Mouse (Mus musculus) kidney, adult 9 months (tissue): ENCODE measurements around the gene Mup7.
A peak's percentile ranks its signal among the peaks of the same experiment; 100 is the strongest.
"Not testable (repeated sequence)": the region's sequence is repeated elsewhere in the genome, so short reads cannot be mapped to it uniquely, and the experiment has no call there.

Source experiments
- DNase-seq: peaks from one replicate; pipeline ENCODE4 v3.0.0; 2022

The Mup7 gene

GRCm38 (mm10) chr4:60070375-60070774 lies at the start of gene Mup7:
Gene Mup7, minus strand, starts transcription at chr4:60070475.
- not testable (repeated sequence) for DNase-seq

GRCm38 (mm10) chr4:60079865-60080264 lies 9.6 kb upstream of the Mup7 start:
- DNase-seq = not testable (repeated sequence)

GRCm38 (mm10) chr4:60029334-60030111 lies 40.8 kb downstream of the Mup7 start:
- not testable (repeated sequence) for DNase-seq

- peak; percentile 81 for DNase-seq
Measured at GRCm38 (mm10) chr4:60020141-60020540, 50.1 kb downstream of the Mup7 start.
